14 mouse cellular contexts compared by ENCODE assay signal in the genomic region with DNA sequence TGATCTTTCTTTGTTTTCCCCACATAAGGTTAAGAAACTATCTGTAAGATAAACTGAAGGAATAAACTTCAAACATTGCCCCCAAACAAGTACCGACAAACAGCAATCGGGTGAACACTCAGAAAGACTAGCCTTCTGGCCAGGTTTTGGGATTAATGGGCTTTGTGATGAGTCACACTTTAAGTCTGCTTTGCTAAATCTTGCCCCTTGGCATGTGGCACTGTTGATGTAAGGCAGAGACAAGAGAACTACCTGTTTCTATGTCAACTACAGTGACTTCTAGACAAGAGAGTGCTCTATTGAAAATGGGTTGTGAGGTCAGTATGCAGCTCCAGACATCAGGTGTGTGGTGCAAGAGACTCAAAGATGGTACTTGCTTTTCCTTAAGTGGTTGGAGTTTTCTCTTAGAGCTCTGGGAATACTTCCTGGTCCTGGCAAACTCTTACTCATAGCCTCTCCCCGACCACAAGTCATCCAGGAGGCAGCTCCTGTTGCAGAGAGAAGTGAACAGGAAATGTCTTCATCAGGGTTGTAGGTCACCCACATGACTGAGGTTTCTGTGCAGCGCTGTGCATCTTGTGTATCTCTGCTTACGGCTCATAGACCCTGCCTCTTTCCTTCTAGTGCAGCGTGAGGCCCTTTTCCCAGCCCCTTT.
DNase-seq lines count a peak whose midpoint lies in the region; ATAC-seq lines count a peak whose summit lies in the region.
"Had no signal": no experiment of that assay in that cellular context is flagged by ENCODE, and none has a peak within 500 bp of the region (broad histone marks: within the 10 kb centered on the region; RNA-seq: fewer than 3 reads in every experiment).

No protein-coding gene starts in this region.

- peak; percentile 53 for DNase-seq in A20 (ENCODE audit: low read depth, low spot score)
- DNase-seq in CD8-positive naive resting alpha-beta T cell, adult 2 months (ENCODE audit: low read depth in 2 of 2, low spot score in 2 of 2), result peak; percentile 66 to 74
- peak; percentile 65 for DNase-seq in splenic B cell, adult 2 months (ENCODE audit: low read depth, low spot score)
- no peak for DNase-seq in left cerebral cortex, adult 11 months (ENCODE audit: low spot score)
- DNase-seq in layer of hippocampus, adult 11-12 months (ENCODE audit: low spot score), result no peak
- DNase-seq in kidney, postnatal 36 days, result no peak
- no peak for DNase-seq in testis, postnatal 10 days (ENCODE audit: low spot score)
- DNase-seq: cerebellum, postnatal 25 days; liver, embryonic 13.5 days had no signal

- no peaks in the 10 kb centered on the region for H3K27me3 ChIP-seq in splenic B cell, adult 2 months (ENCODE audit: control insufficient read depth, insufficient read depth, low read length, poor library complexity, severe bottlenecking)
- H3K27me3 ChIP-seq: hindbrain, embryonic 12.5 days; liver, embryonic 13.5 days; neural tube, embryonic 15.5 days had no signal

- no peaks in the 10 kb centered on the region for H3K36me3 ChIP-seq in splenic B cell, adult 2 months (ENCODE audit: control insufficient read depth, insufficient read depth, low read length, poor library complexity, severe bottlenecking)
- H3K36me3 ChIP-seq: heart, embryonic 10.5 days; hindbrain, embryonic 12.5 days; liver, embryonic 13.5 days; midbrain, embryonic 10.5 days; neural tube, embryonic 15.5 days had no signal

- ATAC-seq in granulocyte monocyte progenitor cell, adult 5-6 weeks (replicated peaks; ENCODE audit: poor library complexity, severe bottlenecking), result peak; percentile 86

Comparison
In these comparisons a context has a peak if more than half of its experiments do, and no peak if none do; other contexts are left out.
1. DNase-seq: peak in A20 (single experiment), CD8-positive naive resting alpha-beta T cell, adult 2 months (2 of 2) and splenic B cell, adult 2 months (single experiment); none in left cerebral cortex, adult 11 months (single experiment), layer of hippocampus, adult 11-12 months (single experiment), kidney, postnatal 36 days (0 of 2) and testis, postnatal 10 days (single experiment).